Mouse (Mus musculus) stomach, embryonic 16.5 days (tissue): Measurements from ENCODE around the gene Tmem60. TPM values are rescaled to one million over a fixed set of nuclear protein-coding genes. Genes with fewer than 3 reads are reported as not detected.

Source experiments
- ATAC-seq: fragments of 200-750 bp; cut with Nextera tagmentation; 2 replicates; pipeline ENCODE4 v1.8.0; 2017; ENCODE audit warnings: moderate number of reproducible peaks, moderate TSS enrichment; ENCODE audit not compliant: insufficient read depth, low FRiP score
- H3K27ac ChIP-seq: fragments of 300-500 bp; sonication (generic); 2 replicates; pipeline ENCODE4 v1.5.1; 2014; ENCODE audit warnings: low read length
- H3K27me3 ChIP-seq: fragments of 300-500 bp; sonication (generic); 2 replicates; pipeline ENCODE4 v1.6.1; 2014; ENCODE audit warnings: low read length, control low read depth, mixed read lengths; ENCODE audit not compliant: control insufficient read depth, insufficient read depth
- H3K36me3 ChIP-seq: fragments of 300-500 bp; sonication (generic); 2 replicates; pipeline ENCODE4 v1.6.1; 2014; ENCODE audit warnings: low read length; ENCODE audit not compliant: control insufficient read depth, insufficient read depth
- H3K4me1 ChIP-seq: fragments of 300-500 bp; sonication (generic); 2 replicates; pipeline ENCODE4 v1.6.1; 2014; ENCODE audit warnings: low read length, control low read depth, mixed read lengths; ENCODE audit not compliant: control insufficient read depth, insufficient read depth
- H3K4me2 ChIP-seq: fragments of 300-500 bp; sonication (generic); 2 replicates; pipeline ENCODE4 v1.6.1; 2014; ENCODE audit warnings: low read depth, low read length, mixed read lengths
- H3K4me3 ChIP-seq: fragments of 300-500 bp; sonication (generic); replicated peaks from 2 replicates; pipeline ENCODE4 v1.5.1; 2014; ENCODE audit warnings: mild to moderate bottlenecking, low read length
- H3K9ac ChIP-seq: fragments of 300-500 bp; sonication (generic); 2 replicates; pipeline ENCODE4 v1.6.1; 2014; ENCODE audit warnings: low read length
- H3K9me3 ChIP-seq: fragments of 300-500 bp; sonication (generic); replicated peaks from 2 replicates; pipeline ENCODE4 v1.6.1; 2016; ENCODE audit warnings: low read length, control low read depth; ENCODE audit not compliant: control insufficient read depth
- WGBS: fragments of 180-500 bp; shearing (Covaris S2); extraction: QIAGEN DNeasy Blood & Tissue Kit; methylation state at CpG from one replicate; pipeline ENCODE4 v1.1.7; 2014; 5-methylcytosine and 5-hydroxymethylcytosine counted together
- polyA plus RNA-seq: library from polyadenylated mRNA; unstranded; fragments of >200 nt; fragmentation: Nextera tagmentation; extraction: Ambion mirVana; gene quantifications from 2 replicates; pipeline ENCODE4 v1.2.1, GENCODE M21; 2015

Tmem60 gene
- 47.8 and 49.0 TPM in 2 replicates for polyA plus RNA-seq

DNA sequence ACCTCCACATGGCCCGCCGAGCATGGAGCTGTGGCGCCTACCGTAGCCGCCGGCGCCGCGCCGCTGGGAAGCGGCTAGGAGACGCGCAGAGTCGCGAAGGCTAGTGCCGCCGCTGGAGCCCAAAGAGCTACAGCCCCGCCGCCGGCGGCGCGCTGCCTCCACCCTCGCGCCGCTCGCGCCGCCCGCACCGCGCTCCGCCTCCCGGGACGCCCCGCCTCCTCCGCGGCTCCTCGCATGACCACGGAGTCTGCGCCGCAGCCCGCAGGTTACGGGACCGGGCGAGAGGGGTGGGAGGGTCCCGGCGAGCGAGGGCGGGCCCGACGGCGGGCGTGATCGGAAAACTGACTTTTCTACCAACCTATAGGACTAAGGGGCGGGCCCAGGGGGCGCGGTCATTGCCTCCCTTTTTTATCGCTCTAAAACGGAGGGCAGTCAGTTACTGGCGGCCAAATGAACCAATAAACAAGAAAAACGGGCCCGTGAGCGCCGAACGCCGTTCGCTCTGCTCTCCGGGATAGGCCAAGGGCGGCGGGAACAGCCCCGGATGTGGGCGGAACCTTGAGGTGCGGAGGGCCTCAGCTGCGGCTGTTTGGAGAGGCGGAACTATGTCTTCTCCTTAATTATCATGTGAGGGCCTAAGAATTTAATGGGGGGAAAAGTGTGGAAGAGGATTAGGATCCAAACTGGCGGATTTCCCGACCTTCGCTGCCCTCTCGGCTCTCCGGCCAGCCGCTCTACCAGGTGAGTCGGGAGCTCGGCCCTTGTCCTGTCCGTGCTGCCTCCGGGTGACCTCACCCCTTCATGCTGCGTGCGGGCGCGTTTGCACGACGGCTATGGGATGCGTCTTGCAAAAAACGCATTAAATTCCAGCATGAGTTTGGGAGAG, at the start of gene Tmem60, which contains the start of gene Phtf2:
Tmem60 (plus strand) TSS at position 277 of the 886 bp plus-strand sequence.
Phtf2 (minus strand) TSS at position 210 of the 886 bp plus-strand sequence.
- Histone ChIP-seq H3K9ac (peak within 1 kb of the TSS; percentile 92), H3K27me3 (no peaks in the 10 kb centered on the region), H3K27ac (peak within 1 kb of the TSS; percentile 94), H3K4me3 (peak within 1 kb of the TSS; percentile 88), H3K9me3 (no peaks in the 10 kb centered on the region), H3K4me2 (peak within 1 kb of the TSS; percentile 91), H3K4me1 (peaks cover 15% of the 10 kb centered on the region), H3K36me3 (0 out of 2 replicates have a peak, but pooled peaks cover 2% of the 10 kb centered on the region)
- peak; percentile 100 for ATAC-seq
- under 1% methylated on average over 94 of the region's 94 CpGs for WGBS

DNA sequence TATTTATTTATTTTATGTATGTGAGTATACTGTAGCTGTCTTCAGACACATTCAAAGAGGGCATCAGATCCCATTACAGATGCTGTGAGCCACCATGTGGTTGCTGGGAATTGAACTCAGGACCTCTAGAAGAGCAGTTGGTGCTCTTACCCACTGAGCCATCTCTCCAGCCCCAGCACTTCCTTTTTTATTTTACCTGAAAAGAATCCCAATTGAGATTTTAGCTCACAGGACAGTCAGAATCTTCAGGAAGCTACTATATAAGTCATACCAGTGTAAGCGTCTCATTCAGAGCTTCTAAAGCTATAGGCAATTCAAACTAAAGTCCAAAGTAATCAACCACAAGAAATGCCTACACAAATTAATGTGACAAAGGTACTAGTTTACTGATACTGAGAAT, 47.6 kb upstream of the Tmem60 start:
- H3K9ac ChIP-seq = no peak overlapping the region
- no peaks in the 10 kb centered on the region for H3K36me3 ChIP-seq
- H3K27me3 ChIP-seq = no peaks in the 10 kb centered on the region
- no peak overlapping the region for H3K27ac ChIP-seq
- no peaks in the 10 kb centered on the region for H3K9me3 ChIP-seq
- ATAC-seq = no peak
- no peaks in the 10 kb centered on the region for H3K4me1 ChIP-seq
- no peak overlapping the region for H3K4me2 ChIP-seq
- H3K4me3 ChIP-seq = no peak overlapping the region
- WGBS = 89% methylated on average over 1 of the region's 1 CpGs

DNA sequence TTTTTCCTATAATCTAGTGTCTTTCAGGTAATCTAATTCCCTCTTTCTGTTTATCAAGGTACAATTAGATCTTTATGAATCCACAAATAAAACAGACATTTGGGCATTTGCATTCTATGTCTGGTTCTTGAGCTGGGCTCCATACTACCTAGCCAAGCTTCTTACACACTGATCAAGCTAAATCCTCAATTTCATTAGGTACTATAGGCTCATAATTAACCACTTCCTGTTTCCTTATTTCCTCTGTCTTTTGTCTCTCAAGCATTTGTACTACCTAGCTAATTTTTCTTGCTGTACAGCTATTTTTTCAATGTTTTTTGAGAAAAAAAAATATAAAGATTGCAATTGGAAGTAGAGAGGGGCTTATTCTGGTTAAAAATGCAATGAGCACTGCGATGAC, 44.9 kb upstream of the Tmem60 start:
- no peak overlapping the region for H3K27ac ChIP-seq
- no peak overlapping the region for H3K4me3 ChIP-seq
- no peaks in the 10 kb centered on the region for H3K9me3 ChIP-seq
- H3K4me1 ChIP-seq = no peaks in the 10 kb centered on the region
- WGBS = 100% methylated on average over 1 of the region's 1 CpGs
- no peaks in the 10 kb centered on the region for H3K27me3 ChIP-seq
- H3K4me2 ChIP-seq = no peak overlapping the region
- ATAC-seq = no peak
- H3K36me3 ChIP-seq = no peaks in the 10 kb centered on the region
- H3K9ac ChIP-seq = no peak overlapping the region

DNA sequence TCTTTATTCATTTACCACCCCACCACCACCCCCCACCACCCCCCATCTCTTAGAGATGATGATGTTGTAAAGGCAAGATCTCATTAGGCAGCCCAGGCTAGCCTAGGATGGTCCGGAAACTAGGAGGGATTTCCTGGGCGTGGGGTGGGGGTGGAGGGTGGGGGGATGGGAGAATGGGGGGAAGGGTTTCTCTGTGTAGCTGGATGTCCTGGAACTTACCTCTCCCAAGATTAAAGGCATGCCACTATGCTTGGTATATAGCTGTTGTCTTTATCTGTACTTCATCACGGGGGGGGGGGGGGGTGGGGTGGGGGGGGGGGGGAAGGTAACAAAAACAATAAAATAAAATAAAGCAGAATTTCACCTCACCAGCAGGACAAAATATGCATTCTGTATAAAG, 38.6 kb upstream of the Tmem60 start:
- no peaks in the 10 kb centered on the region for H3K36me3 ChIP-seq
- H3K27ac ChIP-seq = no peak overlapping the region
- H3K4me2 ChIP-seq = no peak overlapping the region
- H3K9ac ChIP-seq = no peak overlapping the region
- ATAC-seq = no peak
- no peaks in the 10 kb centered on the region for H3K27me3 ChIP-seq
- WGBS = 100% methylated on average over 1 of the region's 3 CpGs
- H3K9me3 ChIP-seq = no peaks in the 10 kb centered on the region
- H3K4me1 ChIP-seq = no peaks in the 10 kb centered on the region
- H3K4me3 ChIP-seq = no peak overlapping the region

DNA sequence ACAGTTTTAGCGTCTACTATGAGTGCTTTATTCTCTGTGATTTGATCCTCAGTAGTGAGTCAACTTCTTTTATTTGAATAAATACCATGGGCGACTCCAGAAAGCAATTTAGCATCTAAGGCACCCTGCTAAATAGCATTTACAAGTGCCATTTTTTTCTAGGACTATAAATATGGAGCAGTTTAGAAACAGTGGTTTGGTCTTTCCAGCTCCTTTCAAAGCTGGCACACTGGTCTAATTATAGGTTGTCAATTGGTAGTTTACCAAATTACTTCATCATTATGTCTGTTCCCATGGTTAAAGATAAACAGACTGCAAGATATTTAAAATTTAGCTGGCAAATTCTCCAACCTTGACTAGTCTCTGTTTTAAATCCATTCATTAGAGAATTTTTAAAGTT, 38.2 kb upstream of the Tmem60 start:
- Histone ChIP-seq H3K9me3 (no peaks in the 10 kb centered on the region), H3K27me3 (no peaks in the 10 kb centered on the region), H3K4me2 (no peak overlapping the region), H3K4me3 (no peak overlapping the region), H3K4me1 (no peaks in the 10 kb centered on the region), H3K36me3 (no peaks in the 10 kb centered on the region), H3K27ac (no peak overlapping the region), H3K9ac (no peak overlapping the region)
- 68% methylated on average over 2 of the region's 2 CpGs for WGBS
- ATAC-seq = no peak

DNA sequence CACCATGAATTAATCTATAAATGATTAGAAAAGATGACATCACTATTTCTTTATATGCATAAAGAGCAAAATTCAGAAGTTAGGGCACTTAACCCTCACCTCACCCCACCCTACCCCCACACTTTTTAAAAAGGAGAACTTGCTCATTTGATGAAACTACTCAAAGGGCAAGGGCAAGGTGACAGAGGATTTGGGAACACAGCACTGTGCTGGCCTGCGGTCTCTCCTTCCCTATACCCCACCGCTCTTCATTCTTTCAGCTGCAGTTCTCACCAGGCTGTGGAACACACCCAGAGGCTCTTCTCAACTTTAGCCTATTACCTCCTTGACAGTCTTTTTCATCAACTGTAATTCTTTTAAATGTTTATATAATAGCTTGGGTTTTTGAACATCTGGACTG, 35.0 kb upstream of the Tmem60 start:
- WGBS = 80% methylated on average over 2 of the region's 2 CpGs
- H3K27me3 ChIP-seq = no peaks in the 10 kb centered on the region
- no peak for ATAC-seq
- H3K9ac ChIP-seq = no peak overlapping the region
- no peak overlapping the region for H3K4me2 ChIP-seq
- H3K4me1 ChIP-seq = no peaks in the 10 kb centered on the region
- H3K4me3 ChIP-seq = no peak overlapping the region
- no peaks in the 10 kb centered on the region for H3K9me3 ChIP-seq
- H3K36me3 ChIP-seq = no peaks in the 10 kb centered on the region
- H3K27ac ChIP-seq = no peak overlapping the region

DNA sequence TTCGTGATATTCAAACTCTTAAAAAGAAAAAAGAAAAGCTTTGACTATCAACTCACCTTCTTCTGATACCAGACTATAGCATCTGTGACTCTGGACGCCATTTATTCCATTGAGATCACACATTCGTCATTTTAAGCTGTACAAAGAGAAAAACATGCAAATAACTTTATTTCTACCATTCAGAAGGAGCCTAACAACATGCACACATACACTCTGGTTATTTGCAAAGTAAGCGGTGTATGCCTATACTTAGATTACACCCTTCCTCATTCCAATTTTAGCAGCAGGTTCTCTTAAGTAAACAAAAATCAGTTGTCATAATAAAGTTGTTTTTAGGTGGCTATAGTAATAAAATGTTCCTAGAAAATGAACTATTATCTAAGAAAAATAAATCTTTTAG, 26.9 kb upstream of the Tmem60 start:
- Histone ChIP-seq H3K27me3 (no peaks in the 10 kb centered on the region), H3K4me2 (no peak overlapping the region), H3K4me3 (no peak overlapping the region), H3K9ac (no peak overlapping the region), H3K36me3 (no peaks in the 10 kb centered on the region), H3K4me1 (no peaks in the 10 kb centered on the region), H3K9me3 (no peaks in the 10 kb centered on the region), H3K27ac (no peak overlapping the region)
- ATAC-seq = no peak
- WGBS = 82% methylated on average over 4 of the region's 4 CpGs

DNA sequence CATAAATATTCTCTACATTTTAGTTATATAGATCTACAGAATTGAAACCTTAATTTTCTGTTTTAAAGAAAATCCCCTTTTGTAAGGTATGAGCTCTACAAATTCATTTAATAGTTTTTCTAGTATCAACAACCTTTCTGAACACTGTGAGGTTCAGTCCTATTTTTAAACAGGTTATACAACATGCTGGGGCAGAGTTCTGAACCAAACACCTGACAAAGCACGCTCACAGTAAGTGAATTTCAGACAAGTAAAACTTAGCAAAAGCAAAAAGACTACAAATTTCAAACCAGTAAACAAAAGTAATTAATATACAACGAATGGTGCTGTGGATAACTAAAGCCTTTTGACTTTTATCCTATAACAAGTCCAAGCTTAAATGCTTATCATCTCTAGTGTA, 23.6 kb upstream of the Tmem60 start:
- H3K27ac ChIP-seq = no peak overlapping the region
- H3K9me3 ChIP-seq = no peaks in the 10 kb centered on the region
- WGBS = 78% methylated on average over 2 of the region's 2 CpGs
- no peaks in the 10 kb centered on the region for H3K27me3 ChIP-seq
- no peaks in the 10 kb centered on the region for H3K4me1 ChIP-seq
- no peak for ATAC-seq
- H3K9ac ChIP-seq = no peak overlapping the region
- H3K4me2 ChIP-seq = no peak overlapping the region
- no peaks in the 10 kb centered on the region for H3K36me3 ChIP-seq
- H3K4me3 ChIP-seq = no peak overlapping the region

DNA sequence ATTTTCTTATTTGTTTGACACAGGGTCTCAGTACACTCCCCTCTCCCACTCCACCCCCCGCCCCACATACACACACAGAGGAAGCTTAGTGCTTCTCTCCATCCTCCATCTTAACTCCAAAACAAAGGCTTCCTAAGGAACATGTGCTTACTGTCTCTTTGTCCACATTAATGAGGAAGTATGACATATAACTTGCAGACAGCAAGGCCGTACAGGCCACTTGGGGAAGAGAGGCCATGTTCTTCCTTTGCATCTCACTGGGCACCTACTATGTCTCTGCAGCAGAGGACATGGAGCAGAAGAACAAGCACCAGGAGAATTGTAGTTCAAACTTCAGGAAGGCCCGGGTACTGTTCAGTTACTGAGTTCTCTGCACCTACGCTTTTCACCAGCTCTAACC, 21.4 kb upstream of the Tmem60 start:
- 86% methylated on average over 4 of the region's 4 CpGs for WGBS
- Histone ChIP-seq H3K36me3 (no peaks in the 10 kb centered on the region), H3K4me3 (no peak overlapping the region), H3K9me3 (no peaks in the 10 kb centered on the region), H3K4me1 (no peaks in the 10 kb centered on the region), H3K4me2 (no peak overlapping the region), H3K9ac (no peak overlapping the region), H3K27me3 (no peaks in the 10 kb centered on the region), H3K27ac (no peak overlapping the region)
- no peak for ATAC-seq
